Mouse (Mus musculus) forebrain, embryonic 14.5 days (tissue): ENCODE measurements around the gene Chp1. TPM values are rescaled to one million over a fixed set of nuclear protein-coding genes. Genes with fewer than 3 reads are reported as not detected.

Experiments used
- polyA plus RNA-seq: library from polyadenylated mRNA; unstranded; fragments of >200 nt; fragmentation: Nextera tagmentation; extraction: Ambion mirVana; gene quantifications from 2 replicates; pipeline ENCODE4 v1.2.1, GENCODE M21; 2014

Chp1 gene
- polyA plus RNA-seq, 1 experiment from 2014 or later: 75.5 TPM

Other genes with a start within 250 kb of the Chp1 start
- gene Dll4, start 221.9 kb upstream of the Chp1 start, polyA plus RNA-seq: 2.9 and 3.8 TPM in 2 replicates
- 3.5 and 3.8 TPM in 2 replicates for gene Chac1, start 196.5 kb upstream of the Chp1 start, polyA plus RNA-seq
- gene Ino80, start 70.0 kb upstream of the Chp1 start, polyA plus RNA-seq: 3.9 and 4.3 TPM in 2 replicates
- 0.29 and 0.36 TPM in 2 replicates for gene Exd1, start 70 bp upstream of the Chp1 start, polyA plus RNA-seq
- gene Nusap1, start 70.6 kb downstream of the Chp1 start, polyA plus RNA-seq: 38.0 and 41.9 TPM in 2 replicates
- gene Oip5, start 70.8 kb downstream of the Chp1 start, polyA plus RNA-seq: 13.2 and 14.8 TPM in 2 replicates
- gene Ndufaf1, start 115.1 kb downstream of the Chp1 start, polyA plus RNA-seq: 36.7 and 37.6 TPM in 2 replicates
- 32.6 and 38.0 TPM in 2 replicates for gene Rtf1, start 127.4 kb downstream of the Chp1 start, polyA plus RNA-seq
- gene Itpka, start 194.6 kb downstream of the Chp1 start, polyA plus RNA-seq: 0.61 and 0.78 TPM in 2 replicates
- 0.29 and 0.37 TPM in 2 replicates for gene Ltk, start 212.7 kb downstream of the Chp1 start, polyA plus RNA-seq
- 12.8 and 16.0 TPM in 2 replicates for gene Rpap1, start 239.8 kb downstream of the Chp1 start, polyA plus RNA-seq